Mouse (Mus musculus): ENCODE data around the gene Oaz1. TPM values are rescaled to one million over a fixed set of nuclear protein-coding genes. Genes with fewer than 3 reads are reported as not detected.
A peak's percentile ranks its signal among the peaks of the same experiment; 100 is the strongest.

Gene Oaz1
- polyA plus RNA-seq, 1 experiment from 2014 or later: 1,393 TPM

GRCm38 (mm10) chr10:80862305-80862704, 35.8 kb downstream of the Oaz1 start:
- H3K9me3 ChIP-seq: no peaks in the 10 kb centered on the region
- H3K27me3 ChIP-seq (replicated peaks): no peaks in the 10 kb centered on the region
- H3K36me3 ChIP-seq: peaks cover 19% of the 10 kb centered on the region; the same call in 1 of the 2 replicates
- no peak for ATAC-seq
- H3K4me1 ChIP-seq (replicated peaks): peaks cover 5% of the 10 kb centered on the region
- no peak overlapping the region for H3K4me3 ChIP-seq (replicated peaks)
- no peak overlapping the region for H3K9ac ChIP-seq
- H3K4me2 ChIP-seq (replicated peaks): no peak overlapping the region
- H3K27ac ChIP-seq: no peak overlapping the region
- 90% methylated on average over 5 of the region's 5 CpGs for WGBS

- Histone ChIP-seq H3K27me3 (replicated peaks) (no peaks in the 10 kb centered on the region), H3K4me2 (replicated peaks) (no peak overlapping the region), H3K4me3 (replicated peaks) (no peak overlapping the region), H3K9me3 (no peaks in the 10 kb centered on the region), H3K27ac (no peak overlapping the region), H3K9ac (no peak overlapping the region), H3K4me1 (replicated peaks) (no peaks in the 10 kb centered on the region), H3K36me3 (peaks cover 22% of the 10 kb centered on the region)
- ATAC-seq: no peak
- 89% methylated on average over 16 of the region's 16 CpGs for WGBS
Observed at GRCm38 (mm10) chr10:80864446-80864845, 38.0 kb downstream of the Oaz1 start.

DNA sequence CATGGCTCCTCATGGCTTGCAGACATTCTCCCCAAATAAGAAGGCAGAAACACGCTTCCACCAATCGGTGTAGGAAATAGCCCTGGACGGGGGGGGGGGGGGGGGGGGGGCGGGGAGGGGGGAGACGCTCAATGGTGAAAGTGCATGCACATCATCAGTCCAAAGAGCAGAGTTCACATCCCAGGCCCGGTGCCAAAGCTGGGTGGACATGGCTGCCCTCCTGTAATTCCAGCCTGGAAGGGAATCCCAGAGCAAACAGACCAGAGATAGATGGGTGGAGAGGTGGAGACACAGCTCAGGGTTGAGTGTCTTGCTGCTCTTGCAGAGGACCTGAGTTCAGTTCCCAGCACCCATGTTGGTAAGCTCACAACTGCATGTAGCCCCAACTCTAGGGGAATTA, 44.5 kb downstream of the Oaz1 start:
- H3K4me3 ChIP-seq (replicated peaks): no peak overlapping the region
- H3K27ac ChIP-seq: no peak overlapping the region
- H3K27me3 ChIP-seq (replicated peaks): no peaks in the 10 kb centered on the region
- H3K36me3 ChIP-seq: peaks cover 3% of the 10 kb centered on the region; the same call in 1 of the 2 replicates
- no peak overlapping the region for H3K9ac ChIP-seq
- no peaks in the 10 kb centered on the region for H3K4me1 ChIP-seq (replicated peaks)
- H3K4me2 ChIP-seq (replicated peaks): no peak overlapping the region
- ATAC-seq: no peak
- 61% methylated on average over 3 of the region's 6 CpGs for WGBS
- H3K9me3 ChIP-seq: no peaks in the 10 kb centered on the region

- 0 out of 2 replicates have a peak, but pooled peaks have one; percentile 27 for ATAC-seq
- no peak within 1 kb of the TSS for H3K4me2 ChIP-seq (replicated peaks)
- H3K27ac ChIP-seq: no peak within 1 kb of the TSS
- peaks cover 3% of the 10 kb centered on the region; the same call in 1 of the 2 replicates for H3K36me3 ChIP-seq
- H3K4me3 ChIP-seq (replicated peaks): no peak within 1 kb of the TSS
- no peak within 1 kb of the TSS for H3K9ac ChIP-seq
- H3K9me3 ChIP-seq: no peaks in the 10 kb centered on the region
- H3K27me3 ChIP-seq (replicated peaks): no peaks in the 10 kb centered on the region
- 25% methylated on average over 9 of the region's 9 CpGs for WGBS
- H3K4me1 ChIP-seq (replicated peaks): no peaks in the 10 kb centered on the region
Observed at GRCm38 (mm10) chr10:80871581-80871980, 45.1 kb downstream of the Oaz1 start, which contains the start of gene Tmprss9. Gene Tmprss9 (plus strand): TSS chr10:80871848.

GRCm38 (mm10) chr10:80874035-80874434, 47.6 kb downstream of the Oaz1 start:
- no peaks in the 10 kb centered on the region for H3K9me3 ChIP-seq
- H3K4me3 ChIP-seq (replicated peaks): no peak overlapping the region
- no peak overlapping the region for H3K27ac ChIP-seq
- ATAC-seq: no peak
- H3K36me3 ChIP-seq: no peaks in the 10 kb centered on the region
- WGBS: 76% methylated on average over 9 of the region's 9 CpGs
- H3K4me1 ChIP-seq (replicated peaks): no peaks in the 10 kb centered on the region
- no peak overlapping the region for H3K9ac ChIP-seq
- H3K4me2 ChIP-seq (replicated peaks): no peak overlapping the region
- H3K27me3 ChIP-seq (replicated peaks): no peaks in the 10 kb centered on the region

GRCm38 (mm10) chr10:80876028-80876427, 49.6 kb downstream of the Oaz1 start:
- no peak overlapping the region for H3K27ac ChIP-seq
- H3K36me3 ChIP-seq: no peaks in the 10 kb centered on the region
- H3K4me2 ChIP-seq (replicated peaks): no peak overlapping the region
- no peaks in the 10 kb centered on the region for H3K27me3 ChIP-seq (replicated peaks)
- H3K4me3 ChIP-seq (replicated peaks): no peak overlapping the region
- H3K9me3 ChIP-seq: no peaks in the 10 kb centered on the region
- H3K9ac ChIP-seq: no peak overlapping the region
- no peaks in the 10 kb centered on the region for H3K4me1 ChIP-seq (replicated peaks)
- ATAC-seq: no peak
- WGBS: 29% methylated on average over 5 of the region's 5 CpGs

- no peak overlapping the region for H3K4me3 ChIP-seq (replicated peaks)
- H3K9ac ChIP-seq: no peak overlapping the region
- H3K27ac ChIP-seq: no peak overlapping the region
- H3K4me2 ChIP-seq (replicated peaks): no peak overlapping the region
- WGBS: 29% methylated on average over 3 of the region's 3 CpGs
- no peaks in the 10 kb centered on the region for H3K4me1 ChIP-seq (replicated peaks)
- H3K36me3 ChIP-seq: no peaks in the 10 kb centered on the region
- H3K9me3 ChIP-seq: no peaks in the 10 kb centered on the region
- no peak for ATAC-seq
- H3K27me3 ChIP-seq (replicated peaks): no peaks in the 10 kb centered on the region
Observed at GRCm38 (mm10) chr10:80876594-80876993, 50.1 kb downstream of the Oaz1 start.

MicroRNAs encoded within 50 kb of the gene (microRNA counts, 519-probe panel; counts per million panel counts)
- 97.1 counts per million, percentile 29 among the panel's probes with 10 or more counts for microRNA mmu-miR-1982

Other genes starting within 250 kb of the Oaz1 start
- gene Klf16, start 249.3 kb upstream of the Oaz1 start, polyA plus RNA-seq (2015; fragmentation: Nextera tagmentation; extraction: Ambion mirVana): 8.3 TPM in 2 replicates
- gene Abhd17a, start 236.3 kb upstream of the Oaz1 start, polyA plus RNA-seq (2015; fragmentation: Nextera tagmentation; extraction: Ambion mirVana): 95.7 and 101 TPM in 2 replicates
- gene Scamp4, start 223.8 kb upstream of the Oaz1 start, polyA plus RNA-seq (2015; fragmentation: Nextera tagmentation; extraction: Ambion mirVana): 105 and 114 TPM in 2 replicates
- 6.4 and 6.6 TPM in 2 replicates for gene Adat3, start 223.8 kb upstream of the Oaz1 start, polyA plus RNA-seq (2015; fragmentation: Nextera tagmentation; extraction: Ambion mirVana)
- 3.9 and 4.1 TPM in 2 replicates for gene Gm49322, start 220.6 kb upstream of the Oaz1 start, polyA plus RNA-seq (2015; fragmentation: Nextera tagmentation; extraction: Ambion mirVana)
- gene Csnk1g2, start 203.8 kb upstream of the Oaz1 start, polyA plus RNA-seq (2015; fragmentation: Nextera tagmentation; extraction: Ambion mirVana): 134 and 152 TPM in 2 replicates
- gene Btbd2, start 169.6 kb upstream of the Oaz1 start, polyA plus RNA-seq (2015; fragmentation: Nextera tagmentation; extraction: Ambion mirVana): 54.9 and 62.4 TPM in 2 replicates
- gene Mknk2, start 148.5 kb upstream of the Oaz1 start, polyA plus RNA-seq (2015; fragmentation: Nextera tagmentation; extraction: Ambion mirVana): 68.8 and 73.0 TPM in 2 replicates
- 40.4 and 43.0 TPM in 2 replicates for gene Mob3a, start 124.7 kb upstream of the Oaz1 start, polyA plus RNA-seq (2015; fragmentation: Nextera tagmentation; extraction: Ambion mirVana)
- 22.3 and 26.5 TPM in 2 replicates for gene Izumo4, start 124.5 kb upstream of the Oaz1 start, polyA plus RNA-seq (2015; fragmentation: Nextera tagmentation; extraction: Ambion mirVana)
- 70.5 and 71.4 TPM in 2 replicates for gene Ap3d1, start 84.4 kb upstream of the Oaz1 start, polyA plus RNA-seq (2015; fragmentation: Nextera tagmentation; extraction: Ambion mirVana)
- 12.0 and 14.2 TPM in 2 replicates for gene Dot1l, start 71.5 kb upstream of the Oaz1 start, polyA plus RNA-seq (2015; fragmentation: Nextera tagmentation; extraction: Ambion mirVana)
- gene Sf3a2, start 28.5 kb upstream of the Oaz1 start, polyA plus RNA-seq (2015; fragmentation: Nextera tagmentation; extraction: Ambion mirVana): 63.7 and 69.7 TPM in 2 replicates
- 132 and 133 TPM in 2 replicates for gene Plekhj1, start 28.0 kb upstream of the Oaz1 start, polyA plus RNA-seq (2015; fragmentation: Nextera tagmentation; extraction: Ambion mirVana)
- gene Amh, start 21.4 kb upstream of the Oaz1 start, polyA plus RNA-seq (2015; fragmentation: Nextera tagmentation; extraction: Ambion mirVana): not detected in 2 replicates
- 0.88 and 1.2 TPM in 2 replicates for gene Jsrp1, start 13.2 kb upstream of the Oaz1 start, polyA plus RNA-seq (2015; fragmentation: Nextera tagmentation; extraction: Ambion mirVana)
- gene Lingo3, start 17.4 kb downstream of the Oaz1 start, polyA plus RNA-seq (2015; fragmentation: Nextera tagmentation; extraction: Ambion mirVana): 0.05 and 0.09 TPM in 2 replicates
- gene Lsm7, start 28.6 kb downstream of the Oaz1 start, polyA plus RNA-seq (2015; fragmentation: Nextera tagmentation; extraction: Ambion mirVana): 270 and 286 TPM in 2 replicates
- 34.8 and 37.8 TPM in 2 replicates for gene Sppl2b, start 28.6 kb downstream of the Oaz1 start, polyA plus RNA-seq (2015; fragmentation: Nextera tagmentation; extraction: Ambion mirVana)
- gene Tmprss9, start 45.2 kb downstream of the Oaz1 start, polyA plus RNA-seq (2015; fragmentation: Nextera tagmentation; extraction: Ambion mirVana): 0.05 TPM in 1 of 2 replicates, not detected in the other
- gene Timm13, start 74.3 kb downstream of the Oaz1 start, polyA plus RNA-seq (2015; fragmentation: Nextera tagmentation; extraction: Ambion mirVana): 363 and 364 TPM in 2 replicates
- gene Lmnb2, start 91.6 kb downstream of the Oaz1 start, polyA plus RNA-seq (2015; fragmentation: Nextera tagmentation; extraction: Ambion mirVana): 41.0 and 42.6 TPM in 2 replicates
- gene Gadd45b, start 103.4 kb downstream of the Oaz1 start, polyA plus RNA-seq (2015; fragmentation: Nextera tagmentation; extraction: Ambion mirVana): 26.6 and 29.9 TPM in 2 replicates
- gene Gng7, start 188.3 kb downstream of the Oaz1 start, polyA plus RNA-seq (2015; fragmentation: Nextera tagmentation; extraction: Ambion mirVana): 4.5 and 4.7 TPM in 2 replicates
- 0.94 and 1.2 TPM in 2 replicates for gene Diras1, start 199.0 kb downstream of the Oaz1 start, polyA plus RNA-seq (2015; fragmentation: Nextera tagmentation; extraction: Ambion mirVana)
- 15.0 and 18.2 TPM in 2 replicates for gene Slc39a3, start 210.8 kb downstream of the Oaz1 start, polyA plus RNA-seq (2015; fragmentation: Nextera tagmentation; extraction: Ambion mirVana)
- gene Sgta, start 233.5 kb downstream of the Oaz1 start, polyA plus RNA-seq (2015; fragmentation: Nextera tagmentation; extraction: Ambion mirVana): 166 and 183 TPM in 2 replicates
- 57.1 and 60.1 TPM in 2 replicates for gene Thop1, start 243.4 kb downstream of the Oaz1 start, polyA plus RNA-seq (2015; fragmentation: Nextera tagmentation; extraction: Ambion mirVana)